Mouse (Mus musculus): ENCODE results near the gene Zfp583. TPM values are rescaled to one million over a fixed set of nuclear protein-coding genes. Genes with fewer than 3 reads are reported as not detected.
"Not testable (repeated sequence)": the region's sequence is repeated elsewhere in the genome, so short reads cannot be mapped to it uniquely, and the experiment has no call there.

The Zfp583 gene
- total RNA-seq (2021) (1 to 10 TPM; 1.4 to 3.2 TPM), polyA plus RNA-seq (2012; rRNA removed) (1.2 and 1.7 TPM in 2 replicates)
- long read RNA-seq, partial matches to known transcripts, result 0 of 3 reads
- long read RNA-seq, other reads (novel, unspliced or antisense), result 2 of 3 reads

GRCm38 (mm10) chr7:6331233-6331956 is at the start of gene Zfp583:
Gene Zfp583, minus strand, starts transcription at chr7:6331285.
- H3K4me3 ChIP-seq, result peak within 1 kb of the TSS; percentile 59

DNA sequence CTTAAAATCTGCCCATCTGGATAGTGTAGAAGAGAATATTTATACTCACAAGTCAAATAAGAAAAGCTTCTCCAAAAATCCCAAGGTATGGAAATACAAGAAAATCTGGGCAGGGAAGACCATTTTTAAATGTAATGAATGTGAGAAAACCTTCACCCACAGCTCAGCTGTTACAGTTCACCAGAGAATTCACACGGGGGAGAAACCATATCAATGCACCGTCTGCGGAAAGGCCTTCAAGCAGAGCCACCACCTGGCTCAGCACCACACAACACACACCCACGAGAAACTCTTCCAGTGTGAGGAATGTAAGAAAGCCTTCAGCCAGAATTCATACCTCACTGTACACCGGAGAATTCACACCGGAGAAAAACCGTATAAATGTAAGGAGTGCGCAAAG is 47.4 kb upstream of the Zfp583 start:
- no peak for DNase-seq
- H3K9ac ChIP-seq (ENCODE audit: low read depth, low read length), result no peak overlapping the region
- no peaks in the 10 kb centered on the region for H3K36me3 ChIP-seq (ENCODE audit: control insufficient read depth, insufficient read depth, low read length)
- no peak overlapping the region for H3K4me3 ChIP-seq
- TF ChIP-seq POLR2A (IDR thresholded peaks at IDR 0.05; ENCODE audit: insufficient read depth, low read depth, low read length) (no peak), CTCF (IDR thresholded peaks at IDR 0.05) (no peak), EP300 (IDR thresholded peaks at IDR 0.05; ENCODE audit: insufficient read depth, low read depth, low read length) (no peak)
- H3K27me3 ChIP-seq (ENCODE audit: control insufficient read depth, insufficient read depth, low read length), result no peaks in the 10 kb centered on the region
- no peaks in the 10 kb centered on the region for H3K4me1 ChIP-seq (ENCODE audit: control insufficient read depth, insufficient read depth, low read length)
- 80% methylated on average over 8 of the region's 8 CpGs for WGBS
- no peak overlapping the region for H3K27ac ChIP-seq
- intact Hi-C loops (cut with DNase I), result no loop called here
- no peaks in the 10 kb centered on the region for H3K79me2 ChIP-seq (replicated peaks; ENCODE audit: control insufficient read depth, insufficient read depth, low read length)

More at GRCm38 (mm10) chr7:6331233-6331956, at the start of gene Zfp583:
- intact Hi-C loops (cut with DNase I), result loop anchor here (2.0 kb wide), 1 partner anchor 47 kb away; no protein-coding TSS in a partner anchor
- Histone ChIP-seq H3K36me3 (ENCODE audit: control insufficient read depth, insufficient read depth, low read length) (no peaks in the 10 kb centered on the region), H3K9ac (ENCODE audit: low read depth, low read length) (peak within 1 kb of the TSS; percentile 71), H3K79me2 (replicated peaks; ENCODE audit: control insufficient read depth, insufficient read depth, low read length) (no peaks in the 10 kb centered on the region), H3K27ac (peak within 1 kb of the TSS; percentile 69), H3K27me3 (ENCODE audit: control insufficient read depth, insufficient read depth, low read length) (no peaks in the 10 kb centered on the region), H3K4me1 (ENCODE audit: control insufficient read depth, insufficient read depth, low read length) (peaks cover 4% of the 10 kb centered on the region)
- 6% methylated on average over 31 of the region's 31 CpGs for whole genome bisulfite sequencing
- DNase-seq, result peak; percentile 86 to 88
- TF ChIP-seq POLR2A (IDR thresholded peaks at IDR 0.05; ENCODE audit: insufficient read depth, low read depth, low read length) (0 out of 2 replicates have a peak, but pooled peaks have one; percentile 19), EP300 (IDR thresholded peaks at IDR 0.05; ENCODE audit: insufficient read depth, low read depth, low read length) (no peak)

- no peak for DNase-seq
- H3K4me1 ChIP-seq (ENCODE audit: control insufficient read depth, insufficient read depth, low read length), result no peaks in the 10 kb centered on the region
- no peaks in the 10 kb centered on the region for H3K27me3 ChIP-seq (ENCODE audit: control insufficient read depth, insufficient read depth, low read length)
- no peaks in the 10 kb centered on the region for H3K79me2 ChIP-seq (replicated peaks; ENCODE audit: control insufficient read depth, insufficient read depth, low read length)
- H3K4me3 ChIP-seq, result no peak overlapping the region
- H3K27ac ChIP-seq, result no peak overlapping the region
- intact Hi-C loops (cut with DNase I), result no loop called here
- 83% methylated on average over 3 of the region's 3 CpGs for WGBS
- TF ChIP-seq EP300 (IDR thresholded peaks at IDR 0.05; ENCODE audit: insufficient read depth, low read depth, low read length), result no peak
- TF ChIP-seq POLR2A (IDR thresholded peaks at IDR 0.05; ENCODE audit: insufficient read depth, low read depth, low read length), result no peak
- TF ChIP-seq CTCF (IDR thresholded peaks at IDR 0.05), result no peak
- H3K9ac ChIP-seq (ENCODE audit: low read depth, low read length), result no peak overlapping the region
- no peaks in the 10 kb centered on the region for H3K36me3 ChIP-seq (ENCODE audit: control insufficient read depth, insufficient read depth, low read length)
Observed at GRCm38 (mm10) chr7:6372993-6373392, 41.9 kb upstream of the Zfp583 start.

DNA sequence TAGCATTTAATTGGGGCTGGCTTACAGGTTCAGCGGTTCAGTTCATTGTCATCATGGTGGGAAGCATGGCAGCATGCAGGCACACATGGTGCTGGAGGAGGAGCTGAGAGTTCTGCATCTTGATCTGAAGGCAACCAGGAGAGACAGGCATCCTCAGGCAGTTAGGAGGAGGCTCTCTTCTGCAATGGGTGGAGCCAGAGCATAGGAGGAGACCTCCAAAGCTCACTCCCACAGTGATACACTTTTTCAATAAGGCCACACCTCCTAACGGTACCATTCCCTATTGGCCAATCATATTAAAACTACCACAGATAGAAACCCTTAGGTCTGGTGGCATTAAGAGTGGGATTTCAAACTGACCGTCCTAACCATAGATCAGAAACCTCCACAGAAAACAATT is 38.4 kb upstream of the Zfp583 start:
- no peak overlapping the region for H3K27ac ChIP-seq
- H3K9ac ChIP-seq (ENCODE audit: low read depth, low read length), result no peak overlapping the region
- no peaks in the 10 kb centered on the region for H3K36me3 ChIP-seq (ENCODE audit: control insufficient read depth, insufficient read depth, low read length)
- no peak for TF ChIP-seq POLR2A (IDR thresholded peaks at IDR 0.05; ENCODE audit: insufficient read depth, low read depth, low read length)
- no peak for TF ChIP-seq CTCF (IDR thresholded peaks at IDR 0.05)
- TF ChIP-seq EP300 (IDR thresholded peaks at IDR 0.05; ENCODE audit: insufficient read depth, low read depth, low read length), result no peak
- H3K27me3 ChIP-seq (ENCODE audit: control insufficient read depth, insufficient read depth, low read length), result no peaks in the 10 kb centered on the region
- WGBS, result 87% methylated on average over 3 of the region's 3 CpGs
- no peaks in the 10 kb centered on the region for H3K79me2 ChIP-seq (replicated peaks; ENCODE audit: control insufficient read depth, insufficient read depth, low read length)
- DNase-seq, result no peak
- no peaks in the 10 kb centered on the region for H3K4me1 ChIP-seq (ENCODE audit: control insufficient read depth, insufficient read depth, low read length)
- intact Hi-C loops (cut with DNase I), result no loop called here
- no peak overlapping the region for H3K4me3 ChIP-seq

DNA sequence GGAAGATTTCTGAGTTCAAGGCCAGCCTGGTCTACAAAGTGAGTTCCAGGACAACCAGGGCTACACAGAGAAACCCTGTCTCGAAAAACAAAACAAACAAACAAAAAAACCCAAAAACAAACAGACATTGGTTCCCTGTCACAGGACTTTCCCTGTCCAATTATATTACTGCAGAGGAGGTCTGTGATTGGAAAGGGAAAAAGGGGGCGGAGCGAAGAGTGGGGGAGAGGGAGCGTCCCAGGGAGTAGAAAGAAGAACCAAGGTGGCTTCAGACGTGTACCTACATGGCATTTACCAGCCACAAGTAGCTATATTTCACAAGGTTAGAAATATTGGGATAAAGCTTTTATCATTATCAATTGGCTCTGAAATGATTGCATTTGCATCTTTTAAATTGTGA is 37.1 kb upstream of the Zfp583 start:
- H3K27me3 ChIP-seq (ENCODE audit: control insufficient read depth, insufficient read depth, low read length); H3K36me3 ChIP-seq (ENCODE audit: control insufficient read depth, insufficient read depth, low read length); H3K4me3 ChIP-seq; H3K27ac ChIP-seq; H3K9ac ChIP-seq (ENCODE audit: low read depth, low read length); H3K4me1 ChIP-seq (ENCODE audit: control insufficient read depth, insufficient read depth, low read length); intact Hi-C loops (cut with DNase I); DNase-seq; H3K79me2 ChIP-seq (replicated peaks; ENCODE audit: control insufficient read depth, insufficient read depth, low read length): not testable (repeated sequence)
- 90% methylated on average over 5 of the region's 5 CpGs for WGBS

DNA sequence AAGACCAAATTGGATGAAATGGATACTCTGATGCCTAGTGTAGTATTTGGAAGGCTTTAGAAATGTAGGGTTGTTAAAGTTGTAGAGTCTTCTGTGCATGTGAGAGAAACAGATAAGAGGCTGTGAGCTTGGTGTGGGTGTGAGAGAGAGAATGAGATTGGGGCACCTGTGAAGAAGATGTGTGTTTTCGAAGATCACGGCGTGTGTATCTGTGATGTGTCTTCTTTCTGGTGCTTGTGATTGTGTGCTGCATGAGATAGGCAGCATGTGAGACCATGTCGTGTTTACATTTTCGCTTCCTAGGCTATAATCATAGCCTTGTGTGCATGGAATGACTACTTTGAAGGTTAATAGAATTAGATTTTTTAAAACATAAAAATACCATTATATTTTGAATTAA is 36.1 kb upstream of the Zfp583 start:
- DNase-seq, result no peak
- H3K9ac ChIP-seq (ENCODE audit: low read depth, low read length), result no peak overlapping the region
- H3K4me1 ChIP-seq (ENCODE audit: control insufficient read depth, insufficient read depth, low read length), result no peaks in the 10 kb centered on the region; the same call in 1 of the 2 replicates
- H3K36me3 ChIP-seq (ENCODE audit: control insufficient read depth, insufficient read depth, low read length), result no peaks in the 10 kb centered on the region
- no peaks in the 10 kb centered on the region for H3K27me3 ChIP-seq (ENCODE audit: control insufficient read depth, insufficient read depth, low read length)
- intact Hi-C loops (cut with DNase I), result no loop called here
- H3K27ac ChIP-seq, result no peak overlapping the region
- no peak overlapping the region for H3K4me3 ChIP-seq
- 90% methylated on average over 5 of the region's 5 CpGs for WGBS
- H3K79me2 ChIP-seq (replicated peaks; ENCODE audit: control insufficient read depth, insufficient read depth, low read length), result no peaks in the 10 kb centered on the region
- no peak for TF ChIP-seq POLR2A (IDR thresholded peaks at IDR 0.05; ENCODE audit: insufficient read depth, low read depth, low read length)
- TF ChIP-seq EP300 (IDR thresholded peaks at IDR 0.05; ENCODE audit: insufficient read depth, low read depth, low read length), result no peak
- no peak for TF ChIP-seq CTCF (IDR thresholded peaks at IDR 0.05)
